Mouse (Mus musculus) myocyte (in vitro differentiated cells): ENCODE measurements around the gene AI481877.

Experiments
- POLR2A ChIP-seq: IDR thresholded peaks from one replicate; pipeline ENCODE4 v1.6.1; 2011; ENCODE audit warnings: low read depth, mild to moderate bottlenecking, control low read depth, moderate library complexity; ENCODE audit not compliant: insufficient read length
- POLR2AphosphoS2 ChIP-seq: IDR thresholded peaks from one replicate; pipeline ENCODE4 v1.6.1; 2011; ENCODE audit warnings: low read depth, control low read depth; ENCODE audit not compliant: insufficient read length
- REST ChIP-seq: IDR thresholded peaks from one replicate; pipeline ENCODE4 v1.6.1; 2011; ENCODE audit warnings: mild to moderate bottlenecking, control low read depth, moderate library complexity; ENCODE audit not compliant: insufficient read depth, insufficient read length
- USF1 ChIP-seq: IDR thresholded peaks from one replicate; pipeline ENCODE4 v1.6.1; 2011; ENCODE audit warnings: low read depth, mild to moderate bottlenecking, control low read depth, moderate library complexity

DNA sequence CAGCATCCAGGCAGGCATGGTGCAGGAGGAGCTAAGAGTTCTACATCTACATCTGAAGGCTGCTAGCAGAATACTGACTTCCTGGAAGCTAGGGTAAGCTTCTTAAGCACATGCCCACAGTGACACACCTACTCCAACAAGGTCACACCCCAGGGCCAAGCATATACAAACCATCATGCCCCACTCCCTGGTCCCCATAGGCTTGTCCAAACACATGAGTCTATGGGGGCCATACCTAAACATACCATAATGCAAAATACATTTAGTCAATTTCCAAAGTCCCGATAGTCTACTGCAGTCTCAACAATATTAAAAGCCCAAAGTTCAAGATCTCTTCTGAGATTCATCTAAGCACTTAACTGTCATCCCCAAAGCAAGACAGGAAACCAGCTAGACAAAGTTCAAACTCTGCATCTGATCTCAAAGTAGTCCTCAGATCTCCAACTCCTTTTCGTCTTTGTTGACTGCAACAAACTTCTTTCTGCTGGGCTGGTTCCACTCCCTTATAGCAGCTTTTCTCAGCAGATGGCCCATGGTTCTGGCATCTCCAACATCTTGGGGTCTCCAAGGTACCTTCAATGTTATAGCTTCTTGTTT is 28.6 kb upstream of the AI481877 start:
- TF ChIP-seq POLR2A (no peak), POLR2AphosphoS2 (no peak), USF1 (no peak), REST (no peak)
